Mouse (Mus musculus): Measurements from ENCODE around the gene Alyref. TPM values are rescaled to one million over a fixed set of nuclear protein-coding genes. Genes with fewer than 3 reads are reported as not detected.

Alyref gene
- polyA plus RNA-seq, 1 experiment = 113 TPM

DNA sequence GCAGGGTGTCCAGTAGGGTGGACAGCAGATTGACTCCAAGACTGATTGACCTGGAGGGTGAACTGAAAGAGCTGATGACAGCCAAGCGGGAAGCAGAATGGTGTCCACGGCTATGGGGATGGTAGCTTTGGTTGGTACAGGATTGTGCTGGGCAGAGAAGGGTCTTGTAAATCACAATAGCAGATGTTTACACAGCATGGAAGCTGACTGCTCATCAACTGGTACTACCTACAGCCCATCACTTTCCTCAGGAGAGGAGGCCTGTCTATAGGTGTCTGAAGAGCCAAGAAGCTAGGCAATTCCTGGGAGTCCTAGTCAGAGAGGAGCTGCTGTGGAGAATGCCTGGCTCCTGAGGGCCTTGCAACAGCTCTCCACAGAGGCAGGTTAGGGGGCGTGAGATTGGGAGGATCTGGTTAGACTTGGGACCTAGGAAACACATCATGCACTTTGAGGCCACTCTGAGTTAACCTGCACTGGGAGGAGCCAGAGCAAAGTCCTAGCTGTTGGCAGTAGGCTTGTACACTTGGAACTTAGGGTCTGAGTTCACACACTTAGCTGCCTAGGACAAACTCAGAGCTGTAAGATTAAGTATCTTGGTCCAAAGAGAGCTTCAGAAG lies 21.7 kb downstream of the Alyref start:
- no peak overlapping the region for H3K4me3 ChIP-seq
- H3K36me3 ChIP-seq (ENCODE audit: control insufficient read depth, insufficient read depth) = peaks cover 24% of the 10 kb centered on the region
- H3K79me2 ChIP-seq (ENCODE audit: control insufficient read depth, insufficient read depth) = peaks cover 43% of the 10 kb centered on the region
- H3K27me3 ChIP-seq (ENCODE audit: control insufficient read depth, insufficient read depth, insufficient read length) = no peaks in the 10 kb centered on the region
- H3ac ChIP-seq (ENCODE audit: control insufficient read depth, insufficient read length) = no peak overlapping the region
- no peak overlapping the region for H3K4me2 ChIP-seq (ENCODE audit: low read depth)
- TF ChIP-seq POLR2AphosphoS2 (IDR thresholded peaks at IDR 0.05; ENCODE audit: insufficient read length, low read depth) = peak; percentile 80
- no peak for TF ChIP-seq MYOG (IDR thresholded peaks at IDR 0.05; ENCODE audit: control insufficient read depth in 1 of 3, insufficient read depth in 1 of 3, insufficient read length in 2 of 3, low read depth in 2 of 3)
- no peak for TF ChIP-seq MAX (IDR thresholded peaks at IDR 0.05; ENCODE audit: low read depth)
- peak; percentile 16 for TF ChIP-seq POLR2A (IDR thresholded peaks at IDR 0.05; ENCODE audit: insufficient read length, low read depth)
- no peak for TF ChIP-seq TCF12 (IDR thresholded peaks at IDR 0.05; ENCODE audit: insufficient read depth, poor library complexity, severe bottlenecking)
- no peak for TF ChIP-seq CEBPB (IDR thresholded peaks at IDR 0.05; ENCODE audit: insufficient read depth, poor library complexity, severe bottlenecking)

DNA sequence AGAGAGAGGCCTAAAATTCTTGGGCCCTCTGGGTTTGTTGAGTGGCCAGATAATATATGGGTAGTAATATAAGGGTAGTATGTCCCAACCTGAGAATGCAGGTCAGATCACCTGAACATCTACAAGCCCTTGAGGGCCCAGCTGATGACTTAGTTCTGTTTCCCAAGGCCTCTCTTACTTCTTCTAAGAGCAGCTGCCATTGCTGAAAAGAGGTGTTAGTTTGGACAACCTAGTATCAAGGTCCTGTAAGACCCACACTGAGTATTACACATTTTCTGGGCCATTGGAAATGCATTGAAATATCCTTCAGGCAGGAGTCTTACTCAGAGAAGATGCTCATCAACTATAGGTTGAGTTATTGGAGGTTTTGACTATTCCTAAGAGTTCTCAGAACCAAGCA lies 22.2 kb downstream of the Alyref start:
- H3ac ChIP-seq (ENCODE audit: control insufficient read depth, insufficient read length) = no peak overlapping the region
- H3K36me3 ChIP-seq (ENCODE audit: control insufficient read depth, insufficient read depth) = peaks cover 24% of the 10 kb centered on the region
- H3K4me2 ChIP-seq (ENCODE audit: low read depth) = no peak overlapping the region
- H3K4me3 ChIP-seq = no peak overlapping the region
- peaks cover 48% of the 10 kb centered on the region for H3K79me2 ChIP-seq (ENCODE audit: control insufficient read depth, insufficient read depth)
- H3K27me3 ChIP-seq (ENCODE audit: control insufficient read depth, insufficient read depth, insufficient read length) = no peaks in the 10 kb centered on the region
- no peak for TF ChIP-seq MAX (IDR thresholded peaks at IDR 0.05; ENCODE audit: low read depth)
- no peak for TF ChIP-seq SRF (IDR thresholded peaks at IDR 0.05; ENCODE audit: control insufficient read depth, insufficient read length, low read depth)
- no peak for TF ChIP-seq E2F4 (IDR thresholded peaks at IDR 0.05; ENCODE audit: insufficient read depth)
- no peak for TF ChIP-seq TCF12 (IDR thresholded peaks at IDR 0.05; ENCODE audit: insufficient read depth, poor library complexity, severe bottlenecking)
- no peak for TF ChIP-seq POLR2AphosphoS2 (IDR thresholded peaks at IDR 0.05; ENCODE audit: insufficient read length, low read depth)
- TF ChIP-seq MYOD1 (IDR thresholded peaks at IDR 0.05; ENCODE audit: control insufficient read depth in 1 of 3, insufficient read length in 2 of 3, low read depth in 2 of 3) = no peak
- no peak for TF ChIP-seq REST (IDR thresholded peaks at IDR 0.05; ENCODE audit: insufficient read depth, insufficient read length)
- TF ChIP-seq TCF3 (IDR thresholded peaks at IDR 0.05; ENCODE audit: insufficient read length, low read depth) = no peak
- no peak for TF ChIP-seq CEBPB (IDR thresholded peaks at IDR 0.05; ENCODE audit: insufficient read depth, poor library complexity, severe bottlenecking)
- TF ChIP-seq MYOG (IDR thresholded peaks at IDR 0.05; ENCODE audit: control insufficient read depth in 1 of 3, insufficient read depth in 1 of 3, insufficient read length in 2 of 3, low read depth in 2 of 3) = no peak
- no peak for TF ChIP-seq USF1 (IDR thresholded peaks at IDR 0.05; ENCODE audit: low read depth)
- TF ChIP-seq POLR2A (IDR thresholded peaks at IDR 0.05; ENCODE audit: insufficient read length, low read depth) = no peak

DNA sequence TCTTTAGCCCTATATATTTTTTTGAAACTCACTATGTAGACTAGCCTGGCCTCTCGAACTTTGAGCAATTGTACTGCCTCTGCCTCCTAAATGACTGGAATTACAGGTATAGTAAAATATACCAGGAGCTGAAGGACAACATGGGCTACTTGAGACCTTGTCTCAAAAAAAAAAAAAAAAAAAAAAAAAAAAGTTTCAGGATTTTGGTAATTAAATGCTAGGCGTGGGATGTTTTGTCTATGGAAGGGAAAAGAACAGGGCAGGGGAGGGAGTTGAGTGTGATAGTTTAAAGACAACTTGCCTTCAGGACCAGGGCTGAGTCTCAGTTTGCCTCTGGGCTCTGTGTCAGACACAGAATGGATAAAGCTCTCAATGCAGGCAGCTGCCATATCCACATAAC lies 23.1 kb downstream of the Alyref start:
- Histone ChIP-seq H3K27me3 (ENCODE audit: control insufficient read depth, insufficient read depth, insufficient read length) (no peaks in the 10 kb centered on the region), H3K4me3 (no peak overlapping the region), H3K4me2 (ENCODE audit: low read depth) (peak overlapping the region; percentile 91), H3K79me2 (ENCODE audit: control insufficient read depth, insufficient read depth) (peaks cover 48% of the 10 kb centered on the region), H3ac (ENCODE audit: control insufficient read depth, insufficient read length) (no peak overlapping the region), H3K36me3 (ENCODE audit: control insufficient read depth, insufficient read depth) (peaks cover 24% of the 10 kb centered on the region)
- no peak for TF ChIP-seq E2F4 (IDR thresholded peaks at IDR 0.05; ENCODE audit: insufficient read depth)
- no peak for TF ChIP-seq REST (IDR thresholded peaks at IDR 0.05; ENCODE audit: insufficient read depth, insufficient read length)
- TF ChIP-seq POLR2AphosphoS2 (IDR thresholded peaks at IDR 0.05; ENCODE audit: insufficient read length, low read depth) = peak; percentile 33

DNA sequence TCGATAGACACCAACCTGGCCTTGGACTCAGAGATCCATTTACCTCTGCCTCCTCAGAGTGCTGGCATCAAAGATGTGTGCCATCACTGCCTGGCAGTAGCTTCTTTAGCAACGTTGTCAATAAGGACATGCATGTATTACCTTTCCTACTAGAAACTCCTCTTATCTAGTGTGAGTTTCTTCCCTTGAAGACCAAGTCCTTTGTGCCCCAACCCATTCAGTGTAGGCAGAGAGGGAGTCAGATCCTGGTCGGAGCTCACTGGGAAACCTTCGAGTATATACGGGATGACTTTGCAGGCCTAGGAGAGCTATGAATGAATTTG lies 23.9 kb downstream of the Alyref start:
- peaks cover 17% of the 10 kb centered on the region for H3K36me3 ChIP-seq (ENCODE audit: control insufficient read depth, insufficient read depth)
- H3ac ChIP-seq (ENCODE audit: control insufficient read depth, insufficient read length) = no peak overlapping the region
- peaks cover 43% of the 10 kb centered on the region for H3K79me2 ChIP-seq (ENCODE audit: control insufficient read depth, insufficient read depth)
- no peaks in the 10 kb centered on the region for H3K27me3 ChIP-seq (ENCODE audit: control insufficient read depth, insufficient read depth, insufficient read length)
- H3K4me2 ChIP-seq (ENCODE audit: low read depth) = peak overlapping the region; percentile 91
- H3K4me3 ChIP-seq = peak overlapping the region; percentile 75
- TF ChIP-seq POLR2AphosphoS2 (IDR thresholded peaks at IDR 0.05; ENCODE audit: insufficient read length, low read depth) = peak; percentile 45
- TF ChIP-seq E2F4 (IDR thresholded peaks at IDR 0.05; ENCODE audit: insufficient read depth) = no peak

DNA sequence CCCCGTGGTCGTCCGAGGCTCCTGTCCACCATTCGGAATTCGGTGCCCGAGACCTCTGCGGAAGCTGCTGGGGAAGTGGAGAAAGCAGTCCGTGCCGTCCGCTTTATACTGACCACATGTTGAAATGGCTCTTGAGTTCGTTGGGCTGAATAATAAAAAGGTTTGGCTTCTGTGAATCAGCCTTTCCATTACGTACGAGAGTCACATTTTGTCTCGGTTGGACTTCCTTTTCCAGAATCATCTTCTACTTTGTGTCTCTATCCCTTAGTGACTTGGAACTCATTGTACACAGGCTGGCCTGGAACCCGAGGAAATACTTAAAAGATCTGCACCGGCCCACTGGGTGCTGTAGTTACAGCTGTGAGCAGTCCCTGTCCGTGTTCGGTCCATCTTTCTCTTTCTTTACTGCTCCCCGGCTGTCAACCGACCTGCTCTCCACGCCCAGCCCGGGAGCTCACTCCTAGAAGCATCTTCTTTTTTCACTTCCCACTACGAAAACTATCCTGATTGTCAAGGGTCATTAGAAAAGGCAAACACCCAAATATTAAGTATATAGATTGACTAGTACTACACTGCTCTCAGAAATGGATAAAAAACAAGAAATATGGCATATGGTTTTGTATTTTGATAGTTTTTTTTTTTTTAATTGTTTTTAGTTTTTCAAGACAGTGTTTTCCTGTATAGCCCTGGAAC lies 24.4 kb downstream of the Alyref start:
- Histone ChIP-seq H3K27me3 (ENCODE audit: control insufficient read depth, insufficient read depth, insufficient read length) (no peaks in the 10 kb centered on the region), H3K4me2 (ENCODE audit: low read depth) (peak overlapping the region; percentile 91), H3K4me3 (peak overlapping the region; percentile 75), H3ac (ENCODE audit: control insufficient read depth, insufficient read length) (peak overlapping the region; percentile 68), H3K36me3 (ENCODE audit: control insufficient read depth, insufficient read depth) (peaks cover 13% of the 10 kb centered on the region), H3K79me2 (ENCODE audit: control insufficient read depth, insufficient read depth) (peaks cover 40% of the 10 kb centered on the region)
- TF ChIP-seq USF1 (IDR thresholded peaks at IDR 0.05; ENCODE audit: low read depth) = no peak
- peak; percentile 18 for TF ChIP-seq POLR2AphosphoS2 (IDR thresholded peaks at IDR 0.05; ENCODE audit: insufficient read length, low read depth)
- TF ChIP-seq REST (IDR thresholded peaks at IDR 0.05; ENCODE audit: insufficient read depth, insufficient read length) = no peak
- TF ChIP-seq TCF12 (IDR thresholded peaks at IDR 0.05; ENCODE audit: insufficient read depth, poor library complexity, severe bottlenecking) = no peak
- no peak for TF ChIP-seq E2F4 (IDR thresholded peaks at IDR 0.05; ENCODE audit: insufficient read depth)

Data from myocyte (in vitro differentiated cells).